Mouse (Mus musculus) gonadal fat pad, adult 2 months (tissue): ENCODE results near the gene Eri3. TPM values are rescaled to one million over a fixed set of nuclear protein-coding genes. Genes with fewer than 3 reads are reported as not detected.

Experiments
- polyA plus RNA-seq: library from polyadenylated mRNA; depleted of rRNA; stranded (reverse); fragments of >200 nt; gene quantifications from 2 replicates; pipeline ENCODE4 v1.2.3, GENCODE M21; 2012; rRNA removed

Gene Eri3
- polyA plus RNA-seq, 1 experiment, result 90.6 TPM

Other genes with a start within 250 kb of the Eri3 start
- gene Rnf220, start 53.3 kb upstream of the Eri3 start, polyA plus RNA-seq, result 79.0 and 82.5 TPM in 2 replicates
- 16.6 and 20.2 TPM in 2 replicates for gene Dmap1, start 131.9 kb downstream of the Eri3 start, polyA plus RNA-seq
- gene Gm12845, start 174.0 kb downstream of the Eri3 start, polyA plus RNA-seq, result not detected in 2 replicates
- not detected in 2 replicates for gene Klf17, start 215.3 kb downstream of the Eri3 start, polyA plus RNA-seq